Mouse (Mus musculus): Measurements from ENCODE around the gene Lrrn3.

DNA sequence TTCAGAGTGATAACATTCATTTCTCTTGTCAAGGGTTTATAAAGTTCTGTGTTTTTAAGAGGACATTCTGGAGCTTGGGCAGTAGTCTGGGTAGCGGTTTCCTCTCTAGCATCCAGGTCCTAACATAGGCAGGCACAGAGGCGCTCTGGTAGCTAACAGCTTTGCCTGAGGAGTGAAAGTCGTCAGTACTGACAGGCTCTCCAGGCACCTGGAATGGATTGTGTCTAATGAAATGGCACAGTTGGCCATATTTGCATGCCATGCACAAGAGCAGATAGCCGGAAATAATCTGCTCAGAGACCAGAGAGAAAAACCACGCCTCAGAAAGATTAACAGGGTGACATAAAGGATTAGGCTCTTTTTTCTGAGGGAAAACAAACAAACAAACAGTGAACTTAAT, 58.8 kb downstream of the Lrrn3 start:
- no peak for TF ChIP-seq CTCF (IDR thresholded peaks at IDR 0.05; ENCODE audit: low read depth)
- TF ChIP-seq EP300 (IDR thresholded peaks at IDR 0.05; ENCODE audit: low read depth): no peak

Measured in liver, postnatal 0 days (tissue).